Mouse (Mus musculus): ENCODE data around the gene Acox3. TPM values are rescaled to one million over a fixed set of nuclear protein-coding genes. Genes with fewer than 3 reads are reported as not detected.

The Acox3 gene
- polyA plus RNA-seq, 1 experiment from 2014 or later, result 18.5 TPM

DNA sequence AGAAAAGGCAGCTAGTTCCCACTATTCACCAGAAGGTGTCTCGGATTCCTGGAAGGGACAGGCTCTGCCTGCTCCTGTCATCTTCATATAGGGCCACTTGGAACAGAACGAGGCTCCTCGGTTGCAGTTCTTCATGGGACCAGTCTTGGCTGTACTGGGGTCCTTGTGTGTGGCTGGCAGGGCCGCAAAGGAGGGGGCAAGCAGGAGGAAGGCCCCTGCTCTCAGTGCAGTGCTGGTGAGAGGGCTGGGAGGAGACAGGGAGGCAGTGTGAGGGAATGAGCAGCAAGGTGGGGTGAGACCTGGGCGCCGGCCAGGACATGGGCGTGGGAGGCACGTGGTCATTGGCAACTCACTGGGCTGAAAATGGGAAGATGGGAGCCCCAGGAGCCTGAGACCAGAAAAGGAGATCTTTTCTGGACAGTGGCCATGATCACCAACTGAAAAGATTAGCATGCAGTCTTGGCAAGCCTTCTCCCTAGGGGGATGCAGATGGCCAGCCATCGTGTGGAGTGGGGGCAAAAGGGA, 79.2 kb downstream of the Acox3 start:
- no peak overlapping the region for H3K9ac ChIP-seq
- 84% methylated on average over 9 of the region's 9 CpGs for WGBS
- no peaks in the 10 kb centered on the region for H3K9me3 ChIP-seq
- H3K27me3 ChIP-seq, result no peaks in the 10 kb centered on the region
- H3K4me1 ChIP-seq (replicated peaks), result no peaks in the 10 kb centered on the region
- H3K27ac ChIP-seq (replicated peaks), result no peak overlapping the region
- H3K36me3 ChIP-seq, result no peaks in the 10 kb centered on the region
- ATAC-seq (ENCODE audit: low read depth), result no peak
- H3K4me2 ChIP-seq, result no peak overlapping the region
- H3K4me3 ChIP-seq, result no peak overlapping the region

Other genes starting within 250 kb of the Acox3 start
- gene Hmx1, start 193.9 kb upstream of the Acox3 start, polyA plus RNA-seq (2015; fragmentation: Nextera tagmentation; extraction: Ambion mirVana), result 8.7 and 12.3 TPM in 2 replicates
- gene Cpz, start 57.3 kb upstream of the Acox3 start, polyA plus RNA-seq (2015; fragmentation: Nextera tagmentation; extraction: Ambion mirVana), result 2.3 and 2.9 TPM in 2 replicates
- gene Trmt44, start 8.0 kb upstream of the Acox3 start, polyA plus RNA-seq (2015; fragmentation: Nextera tagmentation; extraction: Ambion mirVana), result 6.2 and 6.8 TPM in 2 replicates
- gene Htra3, start 96.7 kb downstream of the Acox3 start, polyA plus RNA-seq (2015; fragmentation: Nextera tagmentation; extraction: Ambion mirVana), result 16.2 TPM in 2 replicates
- gene Sh3tc1, start 156.9 kb downstream of the Acox3 start, polyA plus RNA-seq (2015; fragmentation: Nextera tagmentation; extraction: Ambion mirVana), result 3.1 and 4.2 TPM in 2 replicates
- 9.8 and 10.3 TPM in 2 replicates for gene Ablim2, start 174.8 kb downstream of the Acox3 start, polyA plus RNA-seq (2015; fragmentation: Nextera tagmentation; extraction: Ambion mirVana)

Data from neural tube, embryonic 13.5 days (tissue).